Mouse (Mus musculus): ENCODE results near the gene Por. TPM values are rescaled to one million over a fixed set of nuclear protein-coding genes. Genes with fewer than 3 reads are reported as not detected.

Gene Por
- total and polyA plus RNA-seq, 3 experiments = 40.3 to 64.4 TPM; not detected in 1

- H3K27ac ChIP-seq (ENCODE audit: control insufficient read depth, low read depth, low read length) = peak overlapping the region; percentile 87
- H3K79me2 ChIP-seq (ENCODE audit: control insufficient read depth, insufficient read depth, low read length, poor library complexity) = no peaks in the 10 kb centered on the region
- no peak overlapping the region for H3K4me3 ChIP-seq (ENCODE audit: control insufficient read depth in 1 of 2, insufficient read depth in 1 of 2, low read depth in 2 of 2, low read length in 2 of 2)
These were observed 20.6 kb upstream of the Por start for GRCm38 (mm10) chr5:135649309-135649633.

GRCm38 (mm10) chr5:135651536-135651935 is 18.3 kb upstream of the Por start:
- Histone ChIP-seq H3K79me2 (ENCODE audit: control insufficient read depth, insufficient read depth, low read length, poor library complexity) (no peaks in the 10 kb centered on the region), H3K36me3 (ENCODE audit: control insufficient read depth in 1 of 2, insufficient read depth in 2 of 2, low read length in 2 of 2) (peaks cover 0 to 15% of the 10 kb centered on the region in 2 experiments; a peak in 2 of 4 replicates), H3K9me3 (replicated peaks; ENCODE audit: insufficient read depth, low read length) (no peaks in the 10 kb centered on the region), H3K27ac (ENCODE audit: control insufficient read depth, low read depth, low read length) (no peak overlapping the region), H3K27me3 (ENCODE audit: control insufficient read depth in 1 of 2, insufficient read depth in 2 of 2, low read length in 2 of 2) (no peaks in the 10 kb centered on the region), H3K9ac (ENCODE audit: control insufficient read depth, low read depth, low read length, poor library complexity, severe bottlenecking) (no peak overlapping the region), H3K4me3 (ENCODE audit: control insufficient read depth in 1 of 2, insufficient read depth in 1 of 2, low read depth in 2 of 2, low read length in 2 of 2) (no peak overlapping the region), H3K4me1 (ENCODE audit: control insufficient read depth in 1 of 2, insufficient read depth in 2 of 2, low read length in 2 of 2) (peaks cover 6 to 14% of the 10 kb centered on the region in 2 experiments)
- TF ChIP-seq SIN3A (IDR thresholded peaks at IDR 0.05; ENCODE audit: low read length) (no peak), NELFE (IDR thresholded peaks at IDR 0.05; ENCODE audit: low read depth, low read length) (no peak), ELF1 (IDR thresholded peaks at IDR 0.05; ENCODE audit: low read depth, low read length) (no peak), MAFK (IDR thresholded peaks at IDR 0.05; ENCODE audit: borderline replicate concordance, low read depth, low read length) (no peak), ZMIZ1 (IDR thresholded peaks at IDR 0.05; ENCODE audit: low read depth, low read length) (no peak), TAL1 (IDR thresholded peaks at IDR 0.05; ENCODE audit: low read length) (no peak), USF1 (IDR thresholded peaks at IDR 0.05; ENCODE audit: low read depth, low read length) (no peak), RAD21 (IDR thresholded peaks at IDR 0.05; ENCODE audit: low read depth, low read length) (no peak), ZKSCAN1 (IDR thresholded peaks at IDR 0.05; ENCODE audit: low read depth, low read length) (no peak), E2F4 (IDR thresholded peaks at IDR 0.05; ENCODE audit: borderline replicate concordance, low read depth, low read length) (no peak), POLR2A (IDR thresholded peaks at IDR 0.05; ENCODE audit: control insufficient read depth in 1 of 2, insufficient read depth in 1 of 2, low read depth in 1 of 2, low read length in 2 of 2, poor library complexity in 1 of 2) (no peak), KAT2A (conservative IDR thresholded peaks at IDR 0.05; ENCODE audit: low read depth, low read length) (no peak), POLR2AphosphoS2 (IDR thresholded peaks at IDR 0.05; ENCODE audit: low read length) (no peak), UBTF (IDR thresholded peaks at IDR 0.05; ENCODE audit: borderline replicate concordance, insufficient read depth, low read depth, low read length) (no peak), CTCF (IDR thresholded peaks at IDR 0.05 in 2 of 3, conservative IDR thresholded peaks at IDR 0.05 in 1 of 3; ENCODE audit: control insufficient read depth in 1 of 3, insufficient read depth in 1 of 3, low read depth in 2 of 3, low read length in 3 of 3, poor library complexity in 1 of 3, severe bottlenecking in 1 of 3) (no peak), NRF1 (IDR thresholded peaks at IDR 0.05; ENCODE audit: insufficient read depth, low read depth, low read length, poor library complexity, severe bottlenecking) (no peak), HCFC1 (IDR thresholded peaks at IDR 0.05; ENCODE audit: low read depth, low read length) (no peak), MYC (IDR thresholded peaks at IDR 0.05; ENCODE audit: low read depth, low read length) (no peak)
- DNase-seq (ENCODE audit: low read depth, low spot score) = no peak

More at GRCm38 (mm10) chr5:135649309-135649633, 20.6 kb upstream of the Por start:
- peak overlapping the region; percentile 35; the same call in 1 of the 2 replicates for H3K9ac ChIP-seq (ENCODE audit: control insufficient read depth, low read depth, low read length, poor library complexity, severe bottlenecking)
- DNase-seq (ENCODE audit: low read depth, low spot score) = no peak
- no peak for TF ChIP-seq BHLHE40 (IDR thresholded peaks at IDR 0.05; ENCODE audit: borderline replicate concordance, low read depth, low read length)
- no peak for TF ChIP-seq CHD1 (IDR thresholded peaks at IDR 0.05; ENCODE audit: low read depth, low read length)
- TF ChIP-seq EP300 (IDR thresholded peaks at IDR 0.05; ENCODE audit: low read depth in 1 of 2, low read length in 2 of 2) = no peak
- TF ChIP-seq TAL1 (IDR thresholded peaks at IDR 0.05; ENCODE audit: low read length) = no peak
- TF ChIP-seq CTCF (IDR thresholded peaks at IDR 0.05 in 2 of 3, conservative IDR thresholded peaks at IDR 0.05 in 1 of 3; ENCODE audit: control insufficient read depth in 1 of 3, insufficient read depth in 1 of 3, low read depth in 2 of 3, low read length in 3 of 3, poor library complexity in 1 of 3, severe bottlenecking in 1 of 3) = no peak
- TF ChIP-seq NELFE (IDR thresholded peaks at IDR 0.05; ENCODE audit: low read depth, low read length) = no peak
- no peak for TF ChIP-seq MAX (IDR thresholded peaks at IDR 0.05; ENCODE audit: low read length)
- no peak for TF ChIP-seq E2F4 (IDR thresholded peaks at IDR 0.05; ENCODE audit: borderline replicate concordance, low read depth, low read length)
- TF ChIP-seq JUND (IDR thresholded peaks at IDR 0.05; ENCODE audit: low read depth, low read length) = no peak
- no peak for TF ChIP-seq UBTF (IDR thresholded peaks at IDR 0.05; ENCODE audit: borderline replicate concordance, insufficient read depth, low read depth, low read length)
- no peaks in the 10 kb centered on the region for H3K27me3 ChIP-seq (ENCODE audit: control insufficient read depth in 1 of 2, insufficient read depth in 2 of 2, low read length in 2 of 2)
- peaks cover 0 to 15% of the 10 kb centered on the region in 2 experiments; a peak in 2 of 4 replicates for H3K36me3 ChIP-seq (ENCODE audit: control insufficient read depth in 1 of 2, insufficient read depth in 2 of 2, low read length in 2 of 2)
- no peaks in the 10 kb centered on the region for H3K9me3 ChIP-seq (replicated peaks; ENCODE audit: insufficient read depth, low read length)
- peaks cover 6 to 14% of the 10 kb centered on the region in 2 experiments for H3K4me1 ChIP-seq (ENCODE audit: control insufficient read depth in 1 of 2, insufficient read depth in 2 of 2, low read length in 2 of 2)
